Mouse (Mus musculus): ENCODE data around the gene Slc44a2.

DNA sequence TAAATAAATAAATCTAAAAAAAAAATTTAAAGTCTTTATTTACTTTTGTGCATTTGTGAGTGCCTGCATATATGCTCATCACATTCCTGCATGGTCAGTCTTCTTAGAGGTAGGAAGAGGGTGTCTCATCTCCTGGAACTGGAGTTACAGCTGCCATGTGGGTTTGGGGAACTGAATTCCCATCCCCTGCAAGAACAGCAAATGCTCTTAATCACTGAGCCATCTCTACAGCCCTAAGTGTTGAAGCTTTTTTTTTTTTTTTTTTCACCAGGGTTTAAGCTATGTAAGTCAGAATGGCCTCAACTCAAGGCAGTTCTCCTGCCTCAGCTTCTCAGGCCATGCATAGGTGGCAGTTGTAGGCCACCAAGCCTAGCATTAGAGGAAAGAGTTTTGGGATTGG, 14.2 kb downstream of the Slc44a2 start:
- TF ChIP-seq CTCF (IDR thresholded peaks at IDR 0.05; ENCODE audit: low read depth, low read length) (no peak), POLR2A (IDR thresholded peaks at IDR 0.05; ENCODE audit: borderline replicate concordance, low read depth, low read length) (no peak)

Measured in bone marrow macrophage, adult 2 months (primary cell).